Mouse (Mus musculus): ENCODE measurements around the gene Pdcd1lg2.

DNA sequence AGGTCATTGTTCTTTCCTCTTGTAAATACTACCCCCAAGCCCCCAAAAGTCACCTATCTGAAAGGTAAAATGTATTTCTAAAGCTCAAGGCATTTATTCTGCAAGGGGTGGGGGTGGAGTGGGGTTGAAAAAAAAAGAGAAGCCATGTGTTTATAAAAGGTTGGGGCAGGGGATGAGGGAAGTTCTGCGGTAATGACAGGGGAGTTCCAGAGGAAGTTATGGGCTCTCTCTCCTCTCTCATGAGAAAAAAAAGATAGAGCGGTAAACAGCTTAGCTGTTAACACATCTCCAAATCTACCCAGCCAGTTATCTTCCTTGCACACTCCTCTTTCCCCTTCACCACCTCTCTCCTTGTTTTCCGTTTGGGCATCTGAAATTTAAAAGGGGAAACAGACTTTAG, 20.2 kb downstream of the Pdcd1lg2 start:
- TF ChIP-seq GATA1 (IDR thresholded peaks at IDR 0.05; ENCODE audit: borderline replicate concordance, low read length) (no peak; the same call in 2 of the 3 replicates), FLI1 (IDR thresholded peaks at IDR 0.05; ENCODE audit: low read length) (no peak)

Data from megakaryocyte, embryonic 14.5 days (primary cell).